Mouse (Mus musculus) hindbrain, embryonic 13.5 days (tissue): ENCODE data around the gene Naa38. TPM values are rescaled to one million over a fixed set of nuclear protein-coding genes. Genes with fewer than 3 reads are reported as not detected.

Experiments
- ATAC-seq: fragments of 200-750 bp; cut with Nextera tagmentation; 2 replicates; pipeline ENCODE4 v1.8.0; 2017; ENCODE audit warnings: moderate TSS enrichment; ENCODE audit not compliant: low FRiP score
- H3K27ac ChIP-seq: fragments of 300-500 bp; sonication (generic); 2 replicates; pipeline ENCODE4 v1.5.1; 2015; ENCODE audit warnings: inconsistent platforms, mild to moderate bottlenecking, moderate library complexity
- H3K27me3 ChIP-seq: fragments of 300-500 bp; sonication (generic); 2 replicates; pipeline ENCODE4 v1.6.1; 2015; ENCODE audit warnings: mild to moderate bottlenecking, inconsistent platforms
- H3K36me3 ChIP-seq: fragments of 300-500 bp; sonication (generic); 2 replicates; pipeline ENCODE4 v1.6.1; 2015; ENCODE audit warnings: mild to moderate bottlenecking, inconsistent platforms
- H3K4me1 ChIP-seq: fragments of 300-500 bp; sonication (generic); replicated peaks from 2 replicates; pipeline ENCODE4 v1.6.1; 2015; ENCODE audit warnings: inconsistent platforms
- H3K4me2 ChIP-seq: fragments of 300-500 bp; sonication (generic); 2 replicates; pipeline ENCODE4 v1.6.1; 2015; ENCODE audit warnings: inconsistent platforms, mild to moderate bottlenecking, moderate library complexity
- H3K4me3 ChIP-seq: fragments of 300-500 bp; sonication (generic); 2 replicates; pipeline ENCODE4 v1.5.1; 2015; ENCODE audit warnings: mild to moderate bottlenecking, inconsistent platforms
- H3K9ac ChIP-seq: fragments of 300-500 bp; sonication (generic); 2 replicates; pipeline ENCODE4 v1.6.1; 2015; ENCODE audit warnings: mild to moderate bottlenecking, inconsistent platforms
- H3K9me3 ChIP-seq: fragments of 300-500 bp; sonication (generic); 2 replicates; pipeline ENCODE4 v1.6.1; 2016; ENCODE audit warnings: inconsistent platforms
- WGBS: fragments of 180-500 bp; shearing (Covaris S2); methylation state at CpG from one replicate; pipeline ENCODE4 v1.1.7; 2015; 5-methylcytosine and 5-hydroxymethylcytosine counted together
- polyA plus RNA-seq: library from polyadenylated mRNA; unstranded; fragments of >200 nt; fragmentation: Nextera tagmentation; extraction: Ambion mirVana; gene quantifications from 2 replicates; pipeline ENCODE4 v1.2.1, GENCODE M21; 2015

The Naa38 gene
- polyA plus RNA-seq, 1 experiment from 2014 or later: 103 TPM

GRCm38 (mm10) chr11:69413221-69414181 is 18.2 kb downstream of the Naa38 start, which contains the start of gene Kdm6b:
Kdm6b (minus strand) TSS chr11:69413675.
- peak within 1 kb of the TSS; percentile 99 for H3K9ac ChIP-seq
- peaks cover 74% of the 10 kb centered on the region for H3K4me1 ChIP-seq
- peak within 1 kb of the TSS; percentile 99 for H3K4me2 ChIP-seq
- peak within 1 kb of the TSS; percentile 100 for H3K27ac ChIP-seq
- H3K27me3 ChIP-seq: no peaks in the 10 kb centered on the region
- H3K36me3 ChIP-seq: peaks cover 13% of the 10 kb centered on the region
- WGBS: 36% methylated on average over 12 of the region's 12 CpGs
- no peaks in the 10 kb centered on the region for H3K9me3 ChIP-seq
- H3K4me3 ChIP-seq: peak within 1 kb of the TSS; percentile 83
- no peak for ATAC-seq

GRCm38 (mm10) chr11:69414421-69415326 is 19.4 kb downstream of the Naa38 start:
- Histone ChIP-seq H3K9ac (peak overlapping the region; percentile 99), H3K4me3 (peak overlapping the region; percentile 83), H3K36me3 (peaks cover 13% of the 10 kb centered on the region), H3K4me1 (peaks cover 73% of the 10 kb centered on the region), H3K4me2 (peak overlapping the region; percentile 99), H3K27ac (peak overlapping the region; percentile 100), H3K9me3 (no peaks in the 10 kb centered on the region), H3K27me3 (no peaks in the 10 kb centered on the region)
- ATAC-seq: no peak
- 10% methylated on average over 4 of the region's 4 CpGs for WGBS

GRCm38 (mm10) chr11:69415327-69415667 is 20.0 kb downstream of the Naa38 start:
- H3K4me1 ChIP-seq: peaks cover 76% of the 10 kb centered on the region
- H3K27me3 ChIP-seq: peaks cover 6% of the 10 kb centered on the region; the same call in 1 of the 2 replicates
- no peaks in the 10 kb centered on the region for H3K9me3 ChIP-seq
- WGBS: 0% methylated on average over 3 of the region's 3 CpGs
- peaks cover 13% of the 10 kb centered on the region for H3K36me3 ChIP-seq
- peak; percentile 14; the same call in 1 of the 2 replicates for ATAC-seq
- H3K4me2 ChIP-seq: peak overlapping the region; percentile 99
- peak overlapping the region; percentile 99 for H3K9ac ChIP-seq
- H3K27ac ChIP-seq: peak overlapping the region; percentile 100
- peak overlapping the region; percentile 83 for H3K4me3 ChIP-seq

DNA sequence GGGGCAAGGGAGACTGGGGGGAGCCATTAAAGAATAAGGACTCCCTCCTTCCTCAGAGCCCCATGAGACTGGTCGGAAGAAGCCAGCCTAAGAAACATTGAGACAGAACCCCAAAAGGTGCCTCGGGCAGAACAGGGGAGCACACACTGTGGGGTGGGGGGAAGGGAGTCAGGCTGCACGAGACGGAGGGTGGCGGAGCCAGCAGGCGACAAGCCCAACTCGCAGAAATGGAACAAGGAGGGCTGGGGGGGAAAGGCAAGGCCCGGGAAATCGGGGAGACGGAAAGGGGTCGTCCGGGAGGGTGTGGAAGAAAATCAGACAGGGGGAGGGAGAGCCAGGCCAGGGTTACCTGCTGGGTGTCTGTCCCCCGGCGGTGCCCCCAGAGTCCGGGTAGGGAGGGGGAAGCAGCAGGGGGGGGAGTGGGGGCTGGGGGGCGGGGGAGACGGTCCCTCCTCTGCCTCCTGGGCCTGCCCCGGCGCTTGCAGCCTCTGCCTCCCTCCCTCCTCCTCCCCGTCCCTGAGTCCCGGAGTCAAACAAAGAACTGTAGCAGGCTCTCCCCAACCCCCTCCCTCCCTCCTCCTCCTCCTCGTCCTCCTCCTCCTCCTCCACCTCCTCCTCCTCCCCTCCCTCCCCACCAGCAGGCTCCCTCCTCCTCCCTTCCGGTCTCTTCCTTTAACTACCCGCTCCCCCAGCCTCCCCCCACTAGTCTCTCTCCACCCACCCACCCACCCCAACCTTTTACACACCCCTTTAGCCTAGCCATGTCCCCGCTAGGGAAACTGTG is 20.6 kb downstream of the Naa38 start:
- Histone ChIP-seq H3K27ac (peak overlapping the region; percentile 100), H3K4me2 (peak overlapping the region; percentile 99), H3K4me1 (peaks cover 78% of the 10 kb centered on the region), H3K36me3 (peaks cover 13% of the 10 kb centered on the region), H3K9me3 (no peaks in the 10 kb centered on the region), H3K27me3 (peaks cover 12% of the 10 kb centered on the region), H3K9ac (peak overlapping the region; percentile 99), H3K4me3 (peak overlapping the region; percentile 83)
- no peak for ATAC-seq
- WGBS: 0% methylated on average over 16 of the region's 25 CpGs

- Histone ChIP-seq H3K36me3 (peaks cover 13% of the 10 kb centered on the region), H3K4me1 (peaks cover 83% of the 10 kb centered on the region), H3K27me3 (peaks cover 18% of the 10 kb centered on the region), H3K9me3 (no peaks in the 10 kb centered on the region), H3K4me3 (peak overlapping the region; percentile 83), H3K27ac (peak overlapping the region; percentile 100), H3K9ac (peak overlapping the region; percentile 67), H3K4me2 (peak overlapping the region; percentile 97)
- no peak for ATAC-seq
- 0% methylated on average over 4 of the region's 4 CpGs for WGBS
Measured at GRCm38 (mm10) chr11:69416509-69416908, 21.2 kb downstream of the Naa38 start.

DNA sequence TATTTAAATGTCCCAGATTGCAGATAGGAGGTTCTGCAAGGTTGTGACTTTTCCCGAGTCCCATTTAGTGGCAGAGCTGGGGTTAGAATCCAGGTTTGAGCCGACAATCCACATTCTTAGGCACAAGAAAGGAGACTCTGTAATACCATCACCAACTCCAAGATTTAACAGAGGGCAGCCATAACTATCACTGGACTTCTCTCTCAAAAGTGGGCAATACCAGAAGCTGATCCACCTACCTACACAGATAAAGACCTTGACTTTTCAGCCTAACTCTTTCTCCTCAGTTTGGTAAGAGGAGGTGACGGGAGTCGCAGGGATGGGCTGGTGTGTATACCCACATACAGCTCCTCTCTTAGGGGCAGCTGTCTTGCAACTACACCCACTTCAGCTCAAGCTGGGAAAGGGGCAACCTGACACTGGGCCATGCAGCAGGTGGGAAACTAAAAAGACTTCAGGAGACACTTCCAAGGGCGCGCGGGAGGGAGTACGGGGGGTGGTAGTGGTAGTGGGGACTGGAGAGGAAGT is 21.7 kb downstream of the Naa38 start:
- peaks cover 81% of the 10 kb centered on the region for H3K4me1 ChIP-seq
- peak overlapping the region; percentile 97 for H3K4me2 ChIP-seq
- peaks cover 23% of the 10 kb centered on the region for H3K27me3 ChIP-seq
- peaks cover 10% of the 10 kb centered on the region for H3K36me3 ChIP-seq
- peak overlapping the region; percentile 100 for H3K27ac ChIP-seq
- H3K9me3 ChIP-seq: no peaks in the 10 kb centered on the region
- peak overlapping the region; percentile 67 for H3K9ac ChIP-seq
- peak overlapping the region; percentile 83 for H3K4me3 ChIP-seq
- ATAC-seq: no peak
- WGBS: 2% methylated on average over 8 of the region's 8 CpGs

DNA sequence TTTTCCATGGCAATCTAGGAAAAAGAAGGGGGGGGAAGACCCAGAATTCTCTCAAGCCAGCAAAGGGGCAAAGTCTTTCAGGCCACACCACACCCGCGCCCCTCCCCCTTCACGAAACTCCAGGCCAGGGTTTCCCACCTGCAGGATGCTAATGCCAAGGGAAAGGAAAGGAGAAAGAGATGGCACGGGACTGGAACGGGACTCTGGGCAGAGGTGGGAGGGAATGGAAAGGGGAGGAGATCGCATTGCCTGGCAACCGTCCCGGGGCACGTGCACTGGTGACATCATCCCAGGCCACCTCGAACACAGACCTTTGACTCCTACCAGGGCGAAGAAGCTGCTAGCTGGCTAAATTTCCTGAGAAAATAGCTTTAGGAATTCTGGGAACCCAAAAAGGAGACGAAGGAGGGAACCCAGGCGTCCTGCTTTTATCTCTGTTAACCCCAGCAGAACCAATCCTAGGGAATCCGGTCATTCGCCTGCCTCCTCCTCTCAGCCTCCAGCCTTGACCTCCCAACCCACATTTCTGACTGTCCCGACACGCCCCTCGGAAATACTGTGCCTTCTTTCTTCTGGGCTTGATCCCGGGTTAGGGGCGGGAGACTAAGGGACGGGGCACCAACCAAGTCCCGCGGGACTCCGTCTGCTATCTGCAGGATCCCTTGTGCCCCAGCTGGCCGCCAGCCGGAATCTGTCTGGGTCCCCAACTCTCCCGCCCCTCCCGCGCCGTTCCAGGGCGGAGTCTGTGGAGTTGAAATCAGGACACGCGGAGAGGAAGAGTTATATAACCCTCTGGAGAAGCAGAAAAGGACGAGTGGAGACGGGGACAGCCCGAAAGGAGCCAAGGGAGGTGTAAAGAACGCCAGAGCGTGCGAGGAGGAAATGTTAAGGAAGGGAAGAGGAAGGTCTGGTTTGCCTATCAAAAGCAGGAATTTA is 22.4 kb downstream of the Naa38 start:
- no peaks in the 10 kb centered on the region for H3K9me3 ChIP-seq
- H3K27ac ChIP-seq: peak overlapping the region; percentile 100
- peaks cover 5% of the 10 kb centered on the region for H3K36me3 ChIP-seq
- peak overlapping the region; percentile 76 for H3K9ac ChIP-seq
- WGBS: under 1% methylated on average over 39 of the region's 39 CpGs
- peaks cover 73% of the 10 kb centered on the region for H3K4me1 ChIP-seq
- H3K4me3 ChIP-seq: peak overlapping the region; percentile 83
- peak overlapping the region; percentile 97 for H3K4me2 ChIP-seq
- ATAC-seq: peak; percentile 22; the same call in 1 of the 2 replicates
- peaks cover 30% of the 10 kb centered on the region for H3K27me3 ChIP-seq

- peak overlapping the region; percentile 76 for H3K9ac ChIP-seq
- under 1% methylated on average over 45 of the region's 45 CpGs for WGBS
- H3K4me2 ChIP-seq: peak overlapping the region; percentile 97
- peak overlapping the region; percentile 100 for H3K27ac ChIP-seq
- peaks cover 63% of the 10 kb centered on the region for H3K4me1 ChIP-seq
- peak overlapping the region; percentile 83 for H3K4me3 ChIP-seq
- H3K36me3 ChIP-seq: no peaks in the 10 kb centered on the region
- peaks cover 36% of the 10 kb centered on the region for H3K27me3 ChIP-seq
- peak; percentile 92 for ATAC-seq
- H3K9me3 ChIP-seq: no peaks in the 10 kb centered on the region
Measured at GRCm38 (mm10) chr11:69418481-69419442, 23.5 kb downstream of the Naa38 start.

- peaks cover 41% of the 10 kb centered on the region for H3K27me3 ChIP-seq
- 0 out of 2 replicates have a peak, but pooled peaks have one; percentile 4 for ATAC-seq
Measured at GRCm38 (mm10) chr11:69419443-69419812, 24.1 kb downstream of the Naa38 start.

More at GRCm38 (mm10) chr11:69419443-69419812, 24.1 kb downstream of the Naa38 start:
- Histone ChIP-seq H3K4me1 (peaks cover 56% of the 10 kb centered on the region), H3K9ac (peak overlapping the region; percentile 58), H3K4me2 (peak overlapping the region; percentile 97), H3K9me3 (no peaks in the 10 kb centered on the region), H3K27ac (peak overlapping the region; percentile 100), H3K4me3 (peak overlapping the region; percentile 83), H3K36me3 (no peaks in the 10 kb centered on the region)
- under 1% methylated on average over 19 of the region's 19 CpGs for WGBS
